Mouse (Mus musculus) hindbrain, postnatal 0 days (tissue): ENCODE data around the gene Ubc. TPM values are rescaled to one million over a fixed set of nuclear protein-coding genes. Genes with fewer than 3 reads are reported as not detected.
A peak's percentile ranks its signal among the peaks of the same experiment; 100 is the strongest.

ENCODE experiments used
- ATAC-seq: fragments of 200-750 bp; cut with Nextera tagmentation; 2 replicates; pipeline ENCODE4 v1.8.0; 2017; ENCODE audit warnings: mild to moderate bottlenecking, moderate TSS enrichment, moderate library complexity
- DNase-seq: peaks from one replicate; pipeline ENCODE4 v3.0.0-alpha.2; 2015; ENCODE audit warnings: low spot score
- H3K27ac ChIP-seq: fragments of 300-500 bp; sonication (generic); 2 replicates; pipeline ENCODE4 v1.5.1; 2014; ENCODE audit warnings: mild to moderate bottlenecking
- H3K27me3 ChIP-seq: fragments of 300-500 bp; sonication (generic); 2 replicates; pipeline ENCODE4 v1.6.1; 2014; ENCODE audit warnings: low read length, mixed read lengths; ENCODE audit not compliant: insufficient read depth
- H3K36me3 ChIP-seq: fragments of 300-500 bp; sonication (generic); 2 replicates; pipeline ENCODE4 v1.6.1; 2014; ENCODE audit warnings: low read length, mixed read lengths; ENCODE audit not compliant: insufficient read depth
- H3K4me1 ChIP-seq: fragments of 300-500 bp; sonication (generic); 2 replicates; pipeline ENCODE4 v1.6.1; 2014; ENCODE audit warnings: antibody characterized with exemption, low read length, mixed read lengths; ENCODE audit not compliant: insufficient read depth
- H3K4me2 ChIP-seq: fragments of 300-500 bp; sonication (generic); 2 replicates; pipeline ENCODE4 v1.6.1; 2014; ENCODE audit warnings: low read depth, mild to moderate bottlenecking, low read length, moderate library complexity, mixed read lengths
- H3K4me3 ChIP-seq: fragments of 300-500 bp; sonication (generic); 2 replicates; pipeline ENCODE4 v1.5.1; 2014; ENCODE audit warnings: low read length
- H3K9ac ChIP-seq: fragments of 300-500 bp; sonication (generic); replicated peaks from 2 replicates; pipeline ENCODE4 v1.6.1; 2014; ENCODE audit warnings: mild to moderate bottlenecking, low read length, moderate library complexity, mixed read lengths
- H3K9me3 ChIP-seq: fragments of 300-500 bp; sonication (generic); 2 replicates; pipeline ENCODE4 v1.6.1; 2016; ENCODE audit warnings: low read length, mixed read lengths
- CTCF ChIP-seq: IDR thresholded peaks from 2 replicates; pipeline ENCODE4 v1.5.1; 2016; ENCODE audit warnings: antibody characterized with exemption, control low read depth, low read depth
- WGBS: fragments of 180-500 bp; shearing (Covaris S2); extraction: QIAGEN DNeasy Blood & Tissue Kit; methylation state at CpG from one replicate; pipeline ENCODE4 v1.1.7; 2014; 5-methylcytosine and 5-hydroxymethylcytosine counted together
- polyA plus RNA-seq: library from polyadenylated mRNA; unstranded; fragments of >200 nt; fragmentation: Nextera tagmentation; extraction: Ambion mirVana; gene quantifications from 2 replicates; pipeline ENCODE4 v1.2.1, GENCODE M21; 2015
- total RNA-seq: library from RNA; depleted of rRNA; stranded (reverse); fragments of >200 nt; gene quantifications from 2 replicates; pipeline ENCODE4 v1.2.3, GENCODE M21; 2014

Ubc gene
- total and polyA plus RNA-seq, 2 experiments from 2014 or later = 911 to 1,219 TPM

DNA sequence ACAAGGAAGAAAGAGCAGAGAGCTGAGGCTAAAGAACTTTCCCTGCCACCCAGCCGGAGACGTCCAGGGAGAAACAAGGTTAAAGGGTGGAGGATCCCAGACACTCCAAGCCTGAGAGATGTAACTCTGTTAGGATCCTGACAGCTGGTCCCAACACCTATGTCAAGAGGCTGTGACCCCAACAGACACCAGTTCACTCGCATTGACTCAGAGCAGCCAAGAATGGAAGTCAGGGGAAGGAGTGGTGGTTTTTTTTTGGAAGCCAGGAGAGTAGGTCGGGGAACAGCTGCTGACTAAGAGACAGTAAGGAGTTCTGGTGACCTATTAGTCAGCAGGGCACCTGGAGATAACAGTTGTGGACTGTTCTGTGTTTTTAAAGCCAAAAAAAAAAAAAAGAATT lies 18.0 kb downstream of the Ubc start:
- WGBS = 95% methylated on average over 4 of the region's 4 CpGs
- ATAC-seq = no peak
- no peak for TF ChIP-seq CTCF

DNA sequence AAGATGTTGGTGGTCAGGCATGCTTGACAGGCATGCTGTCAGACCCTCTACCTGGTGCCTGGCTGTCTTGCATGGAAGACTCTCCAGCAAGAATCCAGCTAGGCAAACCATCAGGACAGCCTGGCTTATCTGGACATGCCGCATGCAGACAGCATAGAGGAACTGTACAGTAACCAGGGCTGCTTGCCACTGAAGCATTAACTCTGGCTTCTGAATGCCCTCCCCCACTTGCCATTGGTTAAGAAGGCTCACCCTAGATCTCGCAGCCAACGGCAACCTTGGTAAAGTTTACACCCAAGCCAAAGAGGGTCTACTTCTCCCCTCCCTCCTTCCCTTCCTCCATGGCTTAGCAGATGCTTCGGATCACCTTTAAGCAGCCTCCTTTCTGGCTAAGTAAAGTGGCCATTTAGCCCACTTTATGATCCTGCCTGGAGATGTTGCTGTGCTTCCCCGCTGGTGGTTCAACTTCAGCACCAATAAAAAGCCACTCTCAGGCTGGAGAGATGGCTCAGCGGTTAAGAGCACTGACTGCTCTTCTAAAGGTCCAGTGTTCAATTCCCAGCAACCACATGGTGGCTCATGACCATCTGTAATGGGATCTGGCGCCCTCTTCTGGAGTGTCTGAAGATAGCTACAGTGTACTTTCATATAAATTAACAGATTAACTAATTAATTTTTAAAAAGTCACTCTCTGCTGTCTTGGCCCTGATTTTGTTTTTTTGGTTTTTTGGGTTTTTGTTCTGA lies 18.9 kb downstream of the Ubc start:
- Histone ChIP-seq H3K4me1 (no peaks in the 10 kb centered on the region), H3K27ac (no peak overlapping the region), H3K36me3 (no peaks in the 10 kb centered on the region), H3K4me2 (no peak overlapping the region), H3K27me3 (no peaks in the 10 kb centered on the region), H3K4me3 (no peak overlapping the region), H3K9ac (no peak overlapping the region), H3K9me3 (no peaks in the 10 kb centered on the region)
- no peak for TF ChIP-seq CTCF
- no peak for DNase-seq
- ATAC-seq = no peak
- 76% methylated on average over 7 of the region's 7 CpGs for WGBS

More for the DNA sequence above, 18.0 kb downstream of the Ubc start:
- Histone ChIP-seq H3K9me3 (no peaks in the 10 kb centered on the region), H3K4me3 (no peak overlapping the region), H3K9ac (no peak overlapping the region), H3K4me1 (no peaks in the 10 kb centered on the region), H3K27me3 (no peaks in the 10 kb centered on the region), H3K27ac (no peak overlapping the region), H3K4me2 (no peak overlapping the region), H3K36me3 (no peaks in the 10 kb centered on the region)
- no peak for DNase-seq

DNA sequence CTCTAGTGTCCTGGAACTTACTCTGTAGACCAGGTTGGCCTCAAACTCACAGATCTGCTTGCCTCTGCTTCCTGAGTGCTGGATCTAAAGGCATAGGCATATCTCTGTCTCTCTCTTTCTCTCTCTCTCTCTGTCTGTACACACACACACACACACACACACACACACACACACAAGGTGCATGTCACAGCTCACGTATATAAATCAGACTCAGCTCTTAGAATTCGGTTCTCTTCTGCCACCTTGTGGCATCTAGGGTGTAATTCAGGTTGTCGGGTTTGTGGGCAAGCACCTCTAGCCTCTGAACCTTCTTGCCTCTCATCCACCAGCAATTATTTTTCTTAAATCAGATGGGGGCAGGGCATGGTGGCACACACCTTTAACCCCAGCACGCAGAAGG lies 21.4 kb downstream of the Ubc start:
- Histone ChIP-seq H3K4me3 (no peak overlapping the region), H3K9ac (no peak overlapping the region), H3K9me3 (no peaks in the 10 kb centered on the region), H3K4me1 (no peaks in the 10 kb centered on the region), H3K36me3 (no peaks in the 10 kb centered on the region), H3K4me2 (no peak overlapping the region), H3K27me3 (no peaks in the 10 kb centered on the region), H3K27ac (no peak overlapping the region)
- ATAC-seq (0 out of 2 replicates have a peak, but pooled peaks have one; percentile 43), DNase-seq (peak; percentile 82)
- TF ChIP-seq CTCF = peak; percentile 87
- 0% methylated on average over 4 of the region's 4 CpGs for WGBS

DNA sequence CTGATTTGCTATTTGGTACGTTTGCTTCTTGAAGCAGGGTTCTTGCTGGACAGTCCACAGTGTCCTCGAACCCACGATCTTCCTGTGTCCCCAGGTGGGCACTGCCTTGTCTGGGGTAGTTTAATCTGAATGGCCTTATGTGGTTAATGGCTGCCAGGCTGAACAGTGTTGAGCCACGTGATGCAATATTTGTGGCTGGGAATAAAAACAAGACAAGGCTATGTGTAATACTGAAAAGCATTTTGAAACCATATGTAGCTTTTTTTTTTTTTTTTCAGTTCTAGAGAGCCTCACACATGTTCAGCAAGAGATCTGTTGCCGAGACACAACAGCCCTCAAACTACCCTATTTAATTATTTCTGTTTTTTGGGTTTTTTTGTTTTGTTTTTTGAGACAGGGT lies 21.8 kb downstream of the Ubc start:
- Histone ChIP-seq H3K27me3 (no peaks in the 10 kb centered on the region), H3K4me2 (no peak overlapping the region), H3K4me1 (no peaks in the 10 kb centered on the region), H3K9ac (no peak overlapping the region), H3K4me3 (no peak overlapping the region), H3K36me3 (no peaks in the 10 kb centered on the region), H3K27ac (no peak overlapping the region), H3K9me3 (no peaks in the 10 kb centered on the region)
- ATAC-seq (no peak), DNase-seq (no peak)
- WGBS = 70% methylated on average over 5 of the region's 5 CpGs
- no peak for TF ChIP-seq CTCF

DNA sequence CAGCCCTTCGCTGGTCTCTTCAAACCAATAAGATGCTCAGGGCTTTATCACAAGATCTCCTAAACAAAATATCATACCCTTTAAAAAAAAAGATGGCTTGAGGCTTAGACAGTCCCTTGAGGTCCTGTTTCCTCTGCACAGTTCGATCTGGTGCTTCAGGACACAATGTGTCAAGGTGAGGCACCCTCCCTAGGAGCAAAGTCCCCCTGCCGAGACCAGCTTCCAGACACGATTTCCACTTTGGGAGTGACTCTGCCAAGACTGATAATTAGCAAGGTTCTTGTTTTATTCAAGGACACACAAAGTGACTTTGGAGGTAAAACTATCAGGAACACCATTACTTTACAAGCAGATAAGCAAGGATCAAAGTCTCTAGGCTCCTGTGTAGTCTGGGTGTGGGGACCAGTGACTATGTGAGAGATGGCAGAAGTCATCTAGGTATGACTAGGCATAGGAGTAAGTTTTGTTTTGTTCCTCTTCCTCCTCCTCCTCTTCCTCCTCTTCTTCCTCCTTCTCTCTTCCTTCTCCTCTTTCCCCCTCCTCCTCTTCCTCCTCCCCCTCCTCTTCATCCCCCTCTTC lies 25.1 kb downstream of the Ubc start:
- H3K27me3 ChIP-seq = no peaks in the 10 kb centered on the region

DNA sequence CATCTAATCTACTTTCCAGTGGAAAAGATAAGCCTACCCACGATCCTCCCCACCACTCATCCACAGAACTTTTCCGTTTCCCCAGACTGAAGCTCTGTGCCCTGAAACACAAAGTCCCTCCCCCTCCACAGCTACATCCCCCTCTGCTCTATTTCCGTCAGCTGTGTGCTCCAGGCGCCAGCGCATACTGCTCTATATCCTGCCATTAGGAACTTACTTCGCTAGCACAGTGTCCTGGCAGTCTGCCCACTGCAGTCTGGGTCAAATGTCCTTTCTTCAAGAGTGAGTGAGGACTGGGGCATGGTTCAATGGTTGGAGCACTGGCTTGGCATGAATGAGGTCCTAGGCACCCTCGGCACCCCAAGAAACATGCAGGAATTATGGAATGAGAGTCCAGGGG lies 26.1 kb downstream of the Ubc start:
- Histone ChIP-seq H3K9ac (no peak overlapping the region), H3K36me3 (no peaks in the 10 kb centered on the region), H3K4me2 (no peak overlapping the region), H3K27me3 (no peaks in the 10 kb centered on the region), H3K27ac (no peak overlapping the region), H3K9me3 (no peaks in the 10 kb centered on the region), H3K4me1 (no peaks in the 10 kb centered on the region), H3K4me3 (no peak overlapping the region)
- no peak for DNase-seq
- no peak for TF ChIP-seq CTCF
- no peak for ATAC-seq
- 70% methylated on average over 7 of the region's 7 CpGs for WGBS

More for the DNA sequence above, 25.1 kb downstream of the Ubc start:
- Histone ChIP-seq H3K9ac (no peak overlapping the region), H3K36me3 (no peaks in the 10 kb centered on the region), H3K4me1 (no peaks in the 10 kb centered on the region), H3K9me3 (no peaks in the 10 kb centered on the region), H3K27ac (no peak overlapping the region), H3K4me3 (no peak overlapping the region), H3K4me2 (no peak overlapping the region)
- DNase-seq (no peak), ATAC-seq (no peak)
- WGBS = 70% methylated on average over 4 of the region's 4 CpGs
- TF ChIP-seq CTCF = no peak

DNA sequence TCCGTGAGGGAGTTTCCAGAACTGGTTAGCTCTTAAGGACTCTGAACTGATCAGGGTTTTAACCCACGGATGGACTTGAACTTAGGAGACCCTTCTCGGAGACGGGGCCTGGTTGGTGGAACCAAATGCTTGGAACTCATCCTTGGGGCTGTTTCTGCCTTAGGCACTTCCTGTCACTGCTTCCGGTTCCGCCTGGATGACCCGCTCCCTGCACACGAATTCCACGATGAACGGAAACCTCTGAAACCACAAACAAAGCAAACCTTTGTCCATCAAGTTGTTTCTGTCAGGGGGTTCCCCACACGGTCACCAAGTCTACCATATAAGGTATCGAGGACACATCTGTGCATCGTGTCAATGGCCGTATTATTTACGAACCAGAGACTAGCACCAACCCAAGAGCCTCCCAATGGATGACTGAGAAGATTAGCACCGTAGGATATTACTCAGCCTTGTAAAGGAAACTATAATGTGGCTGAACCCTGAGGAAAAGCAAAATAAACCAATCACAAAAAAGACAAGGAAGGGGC lies 29.0 kb downstream of the Ubc start:
- no peak overlapping the region for H3K4me2 ChIP-seq
- no peaks in the 10 kb centered on the region for H3K4me1 ChIP-seq
- ATAC-seq (no peak), DNase-seq (no peak)
- H3K4me3 ChIP-seq = no peak overlapping the region
- H3K27ac ChIP-seq = no peak overlapping the region
- H3K9ac ChIP-seq = no peak overlapping the region
- no peaks in the 10 kb centered on the region for H3K27me3 ChIP-seq
- 76% methylated on average over 16 of the region's 16 CpGs for WGBS
- no peaks in the 10 kb centered on the region for H3K36me3 ChIP-seq
- TF ChIP-seq CTCF = no peak
- H3K9me3 ChIP-seq = no peaks in the 10 kb centered on the region
